Mouse (Mus musculus) hindbrain, embryonic 15.5 days (tissue): ENCODE measurements around the gene St8sia1. TPM values are rescaled to one million over a fixed set of nuclear protein-coding genes. Genes with fewer than 3 reads are reported as not detected.

Source experiments
- ATAC-seq: fragments of 200-750 bp; cut with Nextera tagmentation; 2 replicates; pipeline ENCODE4 v1.8.0; 2017; ENCODE audit warnings: low read depth, moderate number of reproducible peaks, moderate TSS enrichment; ENCODE audit not compliant: low FRiP score
- H3K27ac ChIP-seq: fragments of 300-500 bp; sonication (generic); replicated peaks from 2 replicates; pipeline ENCODE4 v1.5.1; 2015; ENCODE audit warnings: mild to moderate bottlenecking, inconsistent platforms
- H3K27me3 ChIP-seq: fragments of 300-500 bp; sonication (generic); 2 replicates; pipeline ENCODE4 v1.6.1; 2015; ENCODE audit warnings: control low read depth, inconsistent platforms
- H3K36me3 ChIP-seq: fragments of 300-500 bp; sonication (generic); 2 replicates; pipeline ENCODE4 v1.6.1; 2015; ENCODE audit warnings: control low read depth, inconsistent platforms
- H3K4me1 ChIP-seq: fragments of 300-500 bp; sonication (generic); replicated peaks from 2 replicates; pipeline ENCODE4 v1.6.1; 2015; ENCODE audit warnings: control low read depth, inconsistent platforms
- H3K4me2 ChIP-seq: fragments of 300-500 bp; sonication (generic); 2 replicates; pipeline ENCODE4 v1.6.1; 2015; ENCODE audit warnings: moderate library complexity, mild to moderate bottlenecking, inconsistent platforms
- H3K4me3 ChIP-seq: fragments of 300-500 bp; sonication (generic); 2 replicates; pipeline ENCODE4 v1.5.1; 2015; ENCODE audit warnings: mild to moderate bottlenecking, inconsistent platforms
- H3K9ac ChIP-seq: fragments of 300-500 bp; sonication (generic); 2 replicates; pipeline ENCODE4 v1.6.1; 2015; ENCODE audit warnings: inconsistent platforms
- H3K9me3 ChIP-seq: fragments of 300-500 bp; sonication (generic); 2 replicates; pipeline ENCODE4 v1.6.1; 2016; ENCODE audit warnings: control low read depth, inconsistent platforms
- WGBS: fragments of 180-500 bp; shearing (Covaris S2); methylation state at CpG from one replicate; pipeline ENCODE4 v1.1.7; 2015; 5-methylcytosine and 5-hydroxymethylcytosine counted together
- polyA plus RNA-seq: library from polyadenylated mRNA; unstranded; fragments of >200 nt; fragmentation: Nextera tagmentation; extraction: Ambion mirVana; gene quantifications from 2 replicates; pipeline ENCODE4 v1.2.1, GENCODE M21; 2015

The St8sia1 gene
- polyA plus RNA-seq, 1 experiment from 2014 or later = 7.0 TPM

GRCm38 (mm10) chr6:142938074-142938473, 26.2 kb downstream of the St8sia1 start:
- Histone ChIP-seq H3K4me2 (no peak overlapping the region), H3K36me3 (no peaks in the 10 kb centered on the region), H3K27me3 (no peaks in the 10 kb centered on the region), H3K4me3 (no peak overlapping the region), H3K4me1 (peaks cover 12% of the 10 kb centered on the region; the same call in 1 of the 2 replicates), H3K9ac (no peak overlapping the region), H3K9me3 (no peaks in the 10 kb centered on the region), H3K27ac (no peak overlapping the region)
- no peak for ATAC-seq

GRCm38 (mm10) chr6:142932582-142932981, 31.7 kb downstream of the St8sia1 start:
- ATAC-seq = no peak
- no peaks in the 10 kb centered on the region for H3K36me3 ChIP-seq
- H3K4me1 ChIP-seq = no peaks in the 10 kb centered on the region
- no peak overlapping the region for H3K4me2 ChIP-seq
- H3K27me3 ChIP-seq = no peaks in the 10 kb centered on the region
- H3K9ac ChIP-seq = no peak overlapping the region
- no peak overlapping the region for H3K4me3 ChIP-seq
- no peaks in the 10 kb centered on the region for H3K9me3 ChIP-seq
- no peak overlapping the region for H3K27ac ChIP-seq
- 85% methylated on average over 6 of the region's 6 CpGs for WGBS

GRCm38 (mm10) chr6:142932144-142932543, 32.1 kb downstream of the St8sia1 start:
- WGBS = 81% methylated on average over 9 of the region's 9 CpGs
- no peak overlapping the region for H3K4me3 ChIP-seq
- no peaks in the 10 kb centered on the region for H3K9me3 ChIP-seq
- H3K4me2 ChIP-seq = no peak overlapping the region
- no peaks in the 10 kb centered on the region for H3K36me3 ChIP-seq
- no peak overlapping the region for H3K27ac ChIP-seq
- no peak overlapping the region for H3K9ac ChIP-seq
- no peaks in the 10 kb centered on the region for H3K4me1 ChIP-seq
- no peak for ATAC-seq
- H3K27me3 ChIP-seq = no peaks in the 10 kb centered on the region

GRCm38 (mm10) chr6:142928551-142929309, 35.5 kb downstream of the St8sia1 start:
- Histone ChIP-seq H3K9ac (no peak overlapping the region), H3K36me3 (no peaks in the 10 kb centered on the region), H3K27me3 (no peaks in the 10 kb centered on the region), H3K4me3 (no peak overlapping the region), H3K4me1 (0 out of 2 replicates have a peak, but pooled peaks cover 6% of the 10 kb centered on the region), H3K4me2 (no peak overlapping the region), H3K9me3 (no peaks in the 10 kb centered on the region), H3K27ac (no peak overlapping the region)
- WGBS = 80% methylated on average over 16 of the region's 16 CpGs
- no peak for ATAC-seq

- H3K4me3 ChIP-seq = no peak overlapping the region
- ATAC-seq = no peak
- 89% methylated on average over 9 of the region's 9 CpGs for WGBS
- 0 out of 2 replicates have a peak, but pooled peaks cover 6% of the 10 kb centered on the region for H3K4me1 ChIP-seq
- H3K9ac ChIP-seq = no peak overlapping the region
- H3K27ac ChIP-seq = no peak overlapping the region
- H3K9me3 ChIP-seq = no peaks in the 10 kb centered on the region
- no peaks in the 10 kb centered on the region for H3K36me3 ChIP-seq
- H3K4me2 ChIP-seq = no peak overlapping the region
- no peaks in the 10 kb centered on the region for H3K27me3 ChIP-seq
Observed at GRCm38 (mm10) chr6:142926901-142927605, 37.2 kb downstream of the St8sia1 start.

- Histone ChIP-seq H3K27me3 (no peaks in the 10 kb centered on the region), H3K4me3 (no peak overlapping the region), H3K27ac (no peak overlapping the region), H3K4me2 (no peak overlapping the region), H3K36me3 (no peaks in the 10 kb centered on the region), H3K4me1 (0 out of 2 replicates have a peak, but pooled peaks cover 6% of the 10 kb centered on the region), H3K9ac (no peak overlapping the region), H3K9me3 (no peaks in the 10 kb centered on the region)
- 49% methylated on average over 5 of the region's 5 CpGs for WGBS
- ATAC-seq = no peak
Observed at GRCm38 (mm10) chr6:142925921-142926320, 38.3 kb downstream of the St8sia1 start.

- ATAC-seq = peak; percentile 25; the same call in 1 of the 2 replicates
- H3K36me3 ChIP-seq = no peaks in the 10 kb centered on the region
- H3K4me1 ChIP-seq = 0 out of 2 replicates have a peak, but pooled peaks cover 6% of the 10 kb centered on the region
- H3K27me3 ChIP-seq = no peaks in the 10 kb centered on the region
- no peak overlapping the region for H3K4me2 ChIP-seq
- H3K27ac ChIP-seq = no peak overlapping the region
- no peak overlapping the region for H3K4me3 ChIP-seq
- WGBS = 91% methylated on average over 3 of the region's 3 CpGs
- no peak overlapping the region for H3K9ac ChIP-seq
- H3K9me3 ChIP-seq = no peaks in the 10 kb centered on the region
Observed at GRCm38 (mm10) chr6:142925374-142925773, 38.9 kb downstream of the St8sia1 start.

- Histone ChIP-seq H3K27ac (no peak overlapping the region), H3K27me3 (no peaks in the 10 kb centered on the region), H3K9me3 (no peaks in the 10 kb centered on the region), H3K9ac (no peak overlapping the region), H3K4me3 (no peak overlapping the region), H3K4me2 (no peak overlapping the region), H3K36me3 (no peaks in the 10 kb centered on the region), H3K4me1 (0 out of 2 replicates have a peak, but pooled peaks cover 5% of the 10 kb centered on the region)
- WGBS = 63% methylated on average over 5 of the region's 5 CpGs
- no peak for ATAC-seq
Observed at GRCm38 (mm10) chr6:142920901-142921300, 43.4 kb downstream of the St8sia1 start.

GRCm38 (mm10) chr6:142918691-142919090, 45.6 kb downstream of the St8sia1 start:
- H3K9me3 ChIP-seq = no peaks in the 10 kb centered on the region
- no peak overlapping the region for H3K4me2 ChIP-seq
- 0 out of 2 replicates have a peak, but pooled peaks cover 5% of the 10 kb centered on the region for H3K4me1 ChIP-seq
- H3K4me3 ChIP-seq = no peak overlapping the region
- no peaks in the 10 kb centered on the region for H3K36me3 ChIP-seq
- ATAC-seq = no peak
- WGBS = 85% methylated on average over 6 of the region's 6 CpGs
- no peak overlapping the region for H3K27ac ChIP-seq
- H3K27me3 ChIP-seq = no peaks in the 10 kb centered on the region
- H3K9ac ChIP-seq = no peak overlapping the region

- no peak overlapping the region for H3K4me3 ChIP-seq
- WGBS = 60% methylated on average over 13 of the region's 13 CpGs
- peak; percentile 37 for ATAC-seq
- H3K9me3 ChIP-seq = no peaks in the 10 kb centered on the region
- H3K27ac ChIP-seq = 0 out of 2 replicates have a peak overlapping the region, but pooled peaks have one; percentile 7
- H3K36me3 ChIP-seq = no peaks in the 10 kb centered on the region
- 0 out of 2 replicates have a peak, but pooled peaks cover 5% of the 10 kb centered on the region for H3K4me1 ChIP-seq
- no peak overlapping the region for H3K9ac ChIP-seq
- H3K4me2 ChIP-seq = no peak overlapping the region
- H3K27me3 ChIP-seq = no peaks in the 10 kb centered on the region
Observed at GRCm38 (mm10) chr6:142917471-142917901, 46.8 kb downstream of the St8sia1 start.

GRCm38 (mm10) chr6:142916271-142916941, 47.8 kb downstream of the St8sia1 start:
- H3K9ac ChIP-seq = no peak overlapping the region
- H3K4me1 ChIP-seq = 0 out of 2 replicates have a peak, but pooled peaks cover 5% of the 10 kb centered on the region
- no peak overlapping the region for H3K27ac ChIP-seq
- WGBS = 87% methylated on average over 11 of the region's 11 CpGs
- no peak overlapping the region for H3K4me3 ChIP-seq
- H3K27me3 ChIP-seq = no peaks in the 10 kb centered on the region
- H3K9me3 ChIP-seq = no peaks in the 10 kb centered on the region
- H3K4me2 ChIP-seq = no peak overlapping the region
- ATAC-seq = no peak
- peaks cover 4% of the 10 kb centered on the region; the same call in 1 of the 2 replicates for H3K36me3 ChIP-seq

- Histone ChIP-seq H3K9me3 (no peaks in the 10 kb centered on the region), H3K27me3 (no peaks in the 10 kb centered on the region), H3K4me3 (no peak overlapping the region), H3K36me3 (peaks cover 12% of the 10 kb centered on the region), H3K4me1 (0 out of 2 replicates have a peak, but pooled peaks cover 5% of the 10 kb centered on the region), H3K4me2 (no peak overlapping the region), H3K27ac (no peak overlapping the region), H3K9ac (no peak overlapping the region)
- 84% methylated on average over 5 of the region's 5 CpGs for WGBS
- no peak for ATAC-seq
Observed at GRCm38 (mm10) chr6:142915464-142915863, 48.8 kb downstream of the St8sia1 start.
